Mouse (Mus musculus) adipocyte (in vitro differentiated cells): ENCODE results near the gene Gm7358.
"Not testable (repeated sequence)": the region's sequence is repeated elsewhere in the genome, so short reads cannot be mapped to it uniquely, and the experiment has no call there.

ENCODE experiments used
- DNase-seq: peaks from one replicate; pipeline ENCODE4 v3.0.0-alpha.2; 2016; ENCODE audit warnings: low spot score

The Gm7358 gene

DNA sequence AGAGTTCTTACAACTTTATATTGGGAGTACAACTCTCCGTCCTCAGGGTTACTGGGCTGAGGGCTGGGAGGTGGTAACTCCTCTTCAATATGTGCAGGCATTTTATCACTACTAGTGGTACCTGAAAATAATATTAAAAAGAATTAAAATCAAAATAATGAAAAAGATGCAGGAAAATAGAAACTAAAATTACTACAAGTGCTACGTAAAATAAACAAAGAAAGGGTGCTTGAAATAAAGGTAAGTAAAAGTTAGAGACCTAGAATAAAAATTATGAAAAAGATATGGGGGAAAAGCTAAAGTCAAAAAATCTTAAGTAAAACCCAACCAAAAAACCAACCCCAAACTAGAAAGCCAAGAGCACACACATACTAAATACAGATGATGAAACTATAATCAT, at the start of gene Gm7358:
Gene Gm7358 (minus strand): TSS at position 101 of the 400 bp plus-strand sequence.
- DNase-seq, result not testable (repeated sequence)

DNA sequence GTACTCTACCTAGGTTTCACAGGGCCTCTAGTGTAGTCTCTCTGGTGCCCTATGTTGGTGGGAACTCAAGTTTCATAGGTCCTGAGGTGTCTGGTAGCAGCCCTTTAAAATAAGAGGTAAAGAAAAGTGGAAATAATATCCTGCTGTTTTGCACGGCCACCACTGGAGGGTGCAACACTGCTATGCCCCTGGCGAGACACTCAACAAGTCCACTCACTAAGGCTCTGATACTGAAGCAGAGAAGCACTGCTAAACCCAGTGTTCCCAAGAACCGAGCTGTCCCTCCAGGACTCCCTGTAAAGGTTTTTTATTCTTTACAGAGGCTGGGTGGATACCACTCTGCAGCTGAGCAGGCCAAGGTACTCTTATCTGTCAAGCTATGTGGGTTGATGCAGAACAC, 43.7 kb upstream of the Gm7358 start:
- not testable (repeated sequence) for DNase-seq

DNA sequence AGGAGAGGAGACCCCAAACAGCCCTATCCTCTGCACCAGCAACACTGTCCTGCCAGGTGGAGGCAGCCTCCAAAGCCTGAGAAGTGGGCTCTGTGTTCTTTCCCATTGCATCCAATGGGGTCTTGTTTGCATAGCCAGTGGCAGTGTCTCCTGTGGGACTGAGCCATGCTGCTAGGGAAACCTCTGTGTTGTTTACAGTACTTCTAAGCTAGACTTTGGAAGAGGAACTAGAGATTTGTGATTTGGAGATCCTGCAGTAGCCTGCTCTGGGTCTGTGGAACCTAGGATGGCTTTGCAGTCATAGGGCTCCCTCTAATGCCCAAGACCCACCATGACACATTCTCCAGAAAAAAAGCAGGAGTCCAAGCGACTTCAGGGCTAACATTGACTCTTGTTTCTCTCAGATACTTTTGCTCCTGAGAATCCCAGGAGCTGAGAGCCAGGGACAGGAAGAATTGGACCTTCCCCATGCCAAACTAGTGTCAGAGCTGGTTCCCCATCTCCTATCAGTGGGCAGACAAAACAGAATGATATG, 42.2 kb upstream of the Gm7358 start:
- DNase-seq, result not testable (repeated sequence)

DNA sequence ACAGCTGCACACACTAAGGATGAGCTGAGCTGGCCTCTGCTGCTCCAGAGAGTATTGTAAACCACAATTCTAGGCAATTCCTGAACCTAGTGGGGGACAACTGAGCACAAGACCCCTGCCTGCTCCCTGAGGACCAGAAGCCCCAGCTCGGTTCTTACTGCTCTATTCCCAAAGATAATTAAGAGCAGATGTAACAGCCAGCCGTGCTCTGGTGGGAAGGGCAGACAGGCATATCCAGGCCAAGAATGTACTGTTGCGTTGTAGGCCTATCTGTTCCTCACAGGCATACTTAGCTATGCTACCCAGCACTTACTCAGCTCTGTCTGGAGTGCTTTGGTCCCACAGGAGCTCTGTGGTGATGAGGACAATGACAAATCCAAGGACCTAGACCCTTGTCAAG, 40.6 kb upstream of the Gm7358 start:
- not testable (repeated sequence) for DNase-seq

DNA sequence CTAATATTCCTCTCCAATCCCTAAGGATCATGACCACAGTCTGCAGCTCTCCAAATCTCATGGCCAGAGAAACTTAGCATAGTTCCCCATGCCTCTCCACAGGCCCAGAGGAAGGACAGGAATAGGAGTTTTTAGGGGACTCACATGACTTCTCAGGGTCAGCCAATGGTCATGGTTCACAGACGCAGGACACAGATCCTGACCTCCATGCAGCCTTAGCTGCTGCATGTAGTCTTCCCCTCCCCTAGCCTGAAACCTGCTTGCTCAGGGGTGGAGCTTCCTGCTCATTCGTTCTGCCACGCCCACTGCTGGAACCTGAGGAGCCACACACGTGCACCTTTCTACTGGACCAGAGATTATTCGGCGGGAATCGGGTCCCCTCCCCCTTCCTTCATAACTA, 34.8 kb upstream of the Gm7358 start:
- not testable (repeated sequence) for DNase-seq

DNA sequence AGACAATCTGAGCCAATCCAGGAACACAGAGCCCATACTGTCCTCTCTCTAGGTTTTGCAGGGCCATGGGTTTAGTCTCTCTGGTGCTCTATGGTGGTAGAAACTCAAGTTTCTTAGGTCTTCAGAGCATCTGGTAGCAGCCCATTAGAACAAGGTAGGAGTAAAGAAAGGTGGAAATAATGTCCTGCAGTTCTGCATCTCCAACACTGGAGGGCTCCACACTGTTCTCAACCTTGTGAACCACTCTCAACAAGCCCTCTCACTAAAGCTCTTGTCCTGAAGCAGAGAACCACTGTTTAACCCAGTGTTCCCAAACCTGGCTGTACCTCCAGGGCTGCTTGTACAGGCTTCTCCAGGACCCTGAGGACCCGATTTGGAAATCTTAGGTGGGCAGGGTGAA, 27.3 kb upstream of the Gm7358 start:
- not testable (repeated sequence) for DNase-seq

DNA sequence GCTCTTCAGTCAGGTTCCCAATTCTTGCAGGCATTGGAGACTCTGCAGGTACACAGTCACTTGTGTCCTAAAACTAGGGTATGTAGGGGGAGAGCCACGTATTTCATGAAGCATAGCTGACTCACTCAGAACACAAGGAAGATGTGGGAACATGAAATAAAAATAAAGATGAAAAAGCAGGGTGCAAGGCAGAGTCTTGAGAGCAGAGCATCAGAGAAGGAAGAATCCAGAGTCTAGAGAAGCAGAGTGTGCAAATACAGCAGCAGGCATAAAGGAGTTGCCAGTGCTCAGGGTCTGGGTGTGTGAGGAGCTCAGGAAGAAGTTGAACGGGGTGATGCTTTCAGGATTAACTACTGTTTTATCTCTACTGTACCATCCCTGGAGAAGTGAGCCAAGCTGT, 17.5 kb downstream of the Gm7358 start:
- DNase-seq, result not testable (repeated sequence)

DNA sequence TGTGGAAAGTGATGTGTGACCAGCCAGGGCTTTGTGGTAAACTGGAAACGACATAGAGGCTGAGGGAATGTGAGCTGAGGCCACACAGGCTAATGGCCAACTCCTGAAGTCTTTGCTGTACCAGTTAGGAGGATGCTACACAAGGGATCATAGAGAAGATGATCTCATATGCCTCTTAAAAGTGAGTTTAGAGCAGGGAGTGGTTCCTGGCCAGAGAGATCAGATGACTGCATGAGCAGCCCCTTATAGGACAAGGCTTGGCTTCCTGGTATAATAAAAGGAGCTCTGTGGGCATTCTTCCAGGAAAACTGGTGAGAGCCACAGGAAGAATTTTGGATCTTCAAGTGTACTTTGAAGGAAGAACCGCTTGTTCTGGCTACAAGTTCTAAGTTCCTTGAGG, 22.3 kb downstream of the Gm7358 start:
- not testable (repeated sequence) for DNase-seq

DNA sequence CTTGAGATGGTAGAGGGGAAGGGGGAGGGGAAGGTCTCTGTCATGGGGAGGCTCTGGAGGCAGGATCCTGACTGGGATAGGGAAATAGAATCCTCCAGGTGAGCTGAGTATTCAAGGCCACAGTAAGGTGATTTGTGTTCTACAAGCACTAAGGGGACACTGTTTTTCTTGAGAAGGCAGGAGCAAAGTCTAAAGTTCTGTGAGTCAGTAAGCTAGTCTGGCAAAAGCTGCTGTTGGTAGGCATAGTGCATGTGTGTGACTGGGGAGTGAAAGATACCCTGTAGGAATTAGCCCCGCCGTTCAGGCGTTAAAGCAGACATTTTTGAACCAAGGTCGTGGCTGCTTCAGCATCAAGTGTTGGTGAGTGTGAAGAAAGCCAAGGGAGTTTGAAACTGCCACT, 23.2 kb downstream of the Gm7358 start:
- not testable (repeated sequence) for DNase-seq
